Mouse (Mus musculus) hindbrain, postnatal 0 days (tissue): ENCODE measurements around the gene Map4k5. TPM values are rescaled to one million over a fixed set of nuclear protein-coding genes. Genes with fewer than 3 reads are reported as not detected.

Experiments used
- ATAC-seq: fragments of 200-750 bp; cut with Nextera tagmentation; 2 replicates; pipeline ENCODE4 v1.8.0; 2017; ENCODE audit warnings: mild to moderate bottlenecking, moderate TSS enrichment, moderate library complexity
- DNase-seq: peaks from one replicate; pipeline ENCODE4 v3.0.0-alpha.2; 2015; ENCODE audit warnings: low spot score
- H3K27ac ChIP-seq: fragments of 300-500 bp; sonication (generic); 2 replicates; pipeline ENCODE4 v1.5.1; 2014; ENCODE audit warnings: mild to moderate bottlenecking
- H3K27me3 ChIP-seq: fragments of 300-500 bp; sonication (generic); 2 replicates; pipeline ENCODE4 v1.6.1; 2014; ENCODE audit warnings: low read length, mixed read lengths; ENCODE audit not compliant: insufficient read depth
- H3K36me3 ChIP-seq: fragments of 300-500 bp; sonication (generic); 2 replicates; pipeline ENCODE4 v1.6.1; 2014; ENCODE audit warnings: low read length, mixed read lengths; ENCODE audit not compliant: insufficient read depth
- H3K4me1 ChIP-seq: fragments of 300-500 bp; sonication (generic); 2 replicates; pipeline ENCODE4 v1.6.1; 2014; ENCODE audit warnings: antibody characterized with exemption, low read length, mixed read lengths; ENCODE audit not compliant: insufficient read depth
- H3K4me2 ChIP-seq: fragments of 300-500 bp; sonication (generic); 2 replicates; pipeline ENCODE4 v1.6.1; 2014; ENCODE audit warnings: low read depth, mild to moderate bottlenecking, low read length, moderate library complexity, mixed read lengths
- H3K4me3 ChIP-seq: fragments of 300-500 bp; sonication (generic); 2 replicates; pipeline ENCODE4 v1.5.1; 2014; ENCODE audit warnings: low read length
- H3K9ac ChIP-seq: fragments of 300-500 bp; sonication (generic); replicated peaks from 2 replicates; pipeline ENCODE4 v1.6.1; 2014; ENCODE audit warnings: mild to moderate bottlenecking, low read length, moderate library complexity, mixed read lengths
- H3K9me3 ChIP-seq: fragments of 300-500 bp; sonication (generic); 2 replicates; pipeline ENCODE4 v1.6.1; 2016; ENCODE audit warnings: low read length, mixed read lengths
- CTCF ChIP-seq: IDR thresholded peaks from 2 replicates; pipeline ENCODE4 v1.5.1; 2016; ENCODE audit warnings: antibody characterized with exemption, control low read depth, low read depth
- WGBS: fragments of 180-500 bp; shearing (Covaris S2); extraction: QIAGEN DNeasy Blood & Tissue Kit; methylation state at CpG from one replicate; pipeline ENCODE4 v1.1.7; 2014; 5-methylcytosine and 5-hydroxymethylcytosine counted together
- polyA plus RNA-seq: library from polyadenylated mRNA; unstranded; fragments of >200 nt; fragmentation: Nextera tagmentation; extraction: Ambion mirVana; gene quantifications from 2 replicates; pipeline ENCODE4 v1.2.1, GENCODE M21; 2015
- total RNA-seq: library from RNA; depleted of rRNA; stranded (reverse); fragments of >200 nt; gene quantifications from 2 replicates; pipeline ENCODE4 v1.2.3, GENCODE M21; 2014

The Map4k5 gene
- total and polyA plus RNA-seq, 2 experiments from 2014 or later = 17.1 to 32.3 TPM

GRCm38 (mm10) chr12:69831239-69831910, 61.6 kb downstream of the Map4k5 start:
- no peak overlapping the region for H3K4me3 ChIP-seq
- TF ChIP-seq CTCF = no peak
- DNase-seq = no peak
- H3K9ac ChIP-seq = no peak overlapping the region
- H3K27ac ChIP-seq = no peak overlapping the region
- ATAC-seq = no peak
- H3K9me3 ChIP-seq = no peaks in the 10 kb centered on the region
- no peak overlapping the region for H3K4me2 ChIP-seq
- H3K36me3 ChIP-seq = peaks cover 13% of the 10 kb centered on the region
- no peaks in the 10 kb centered on the region for H3K27me3 ChIP-seq
- no peaks in the 10 kb centered on the region for H3K4me1 ChIP-seq
- WGBS = 94% methylated on average over 9 of the region's 9 CpGs

GRCm38 (mm10) chr12:69828214-69828613, 64.8 kb downstream of the Map4k5 start:
- H3K27ac ChIP-seq = no peak overlapping the region
- ATAC-seq (no peak), DNase-seq (no peak)
- TF ChIP-seq CTCF = no peak
- no peaks in the 10 kb centered on the region for H3K4me1 ChIP-seq
- H3K9me3 ChIP-seq = no peaks in the 10 kb centered on the region
- H3K9ac ChIP-seq = no peak overlapping the region
- no peak overlapping the region for H3K4me2 ChIP-seq
- no peak overlapping the region for H3K4me3 ChIP-seq
- WGBS = 58% methylated on average over 2 of the region's 2 CpGs
- H3K27me3 ChIP-seq = no peaks in the 10 kb centered on the region
- H3K36me3 ChIP-seq = peaks cover 13% of the 10 kb centered on the region

- Histone ChIP-seq H3K4me1 (no peaks in the 10 kb centered on the region), H3K36me3 (peaks cover 30% of the 10 kb centered on the region), H3K4me2 (no peak overlapping the region), H3K27me3 (no peaks in the 10 kb centered on the region), H3K27ac (no peak overlapping the region), H3K4me3 (no peak overlapping the region), H3K9me3 (no peaks in the 10 kb centered on the region), H3K9ac (no peak overlapping the region)
- no peak for ATAC-seq
- 88% methylated on average over 9 of the region's 9 CpGs for WGBS
- no peak for TF ChIP-seq CTCF
- no peak for DNase-seq
Measured at GRCm38 (mm10) chr12:69824881-69825597, 68.0 kb downstream of the Map4k5 start.

DNA sequence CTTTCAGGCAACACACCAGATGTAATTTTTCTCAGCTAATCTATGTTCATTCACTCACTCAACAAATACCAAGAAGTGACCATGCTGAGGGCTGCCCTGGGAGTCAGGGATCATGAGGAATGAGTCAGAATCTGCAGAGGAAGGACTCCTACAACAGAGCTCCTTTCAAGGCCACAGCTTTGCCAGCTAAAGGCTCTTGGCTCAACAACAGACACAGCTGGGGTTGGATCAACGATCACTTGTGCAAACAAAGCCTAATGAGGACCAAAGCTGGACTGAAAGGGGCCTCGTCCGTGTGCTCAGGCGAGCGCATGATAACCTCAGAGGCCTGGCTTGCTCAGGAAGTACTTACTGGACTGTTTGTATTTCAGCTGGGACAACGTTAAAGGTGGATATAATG, 78.7 kb downstream of the Map4k5 start:
- Histone ChIP-seq H3K9ac (no peak overlapping the region), H3K4me2 (no peak overlapping the region), H3K9me3 (no peaks in the 10 kb centered on the region), H3K27ac (no peak overlapping the region; the same call in 1 of the 2 replicates), H3K4me1 (no peaks in the 10 kb centered on the region), H3K36me3 (peaks cover 37% of the 10 kb centered on the region; the same call in 1 of the 2 replicates), H3K27me3 (no peaks in the 10 kb centered on the region), H3K4me3 (no peak overlapping the region)
- ATAC-seq (peak; percentile 49; the same call in 1 of the 2 replicates), DNase-seq (peak; percentile 35)
- 30% methylated on average over 6 of the region's 6 CpGs for WGBS
- no peak for TF ChIP-seq CTCF

DNA sequence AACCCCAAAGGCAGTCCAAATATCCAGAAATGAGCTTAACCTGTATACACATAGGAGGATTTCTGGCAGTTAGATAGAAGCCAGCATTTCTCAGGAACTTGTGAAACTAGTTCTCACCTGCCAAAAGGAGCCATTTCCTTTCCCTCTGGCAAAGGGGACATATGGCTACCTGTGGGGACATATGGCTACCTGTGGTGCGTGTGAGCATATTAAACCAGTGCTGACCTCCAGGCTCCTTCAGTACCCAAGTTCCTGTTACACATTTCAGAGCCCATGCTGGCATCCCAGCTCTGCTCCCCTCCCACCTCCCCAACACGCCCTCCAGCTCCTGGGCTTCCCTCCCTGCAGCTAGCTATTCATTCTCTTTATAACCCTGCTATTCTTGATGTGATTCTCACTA, 79.4 kb downstream of the Map4k5 start:
- Histone ChIP-seq H3K4me1 (no peaks in the 10 kb centered on the region), H3K4me2 (no peak overlapping the region), H3K4me3 (no peak overlapping the region), H3K9ac (no peak overlapping the region), H3K36me3 (peaks cover 43% of the 10 kb centered on the region; the same call in 1 of the 2 replicates), H3K27me3 (no peaks in the 10 kb centered on the region), H3K9me3 (no peaks in the 10 kb centered on the region), H3K27ac (no peak overlapping the region)
- 60% methylated on average over 2 of the region's 2 CpGs for WGBS
- no peak for TF ChIP-seq CTCF
- DNase-seq (no peak), ATAC-seq (no peak)

GRCm38 (mm10) chr12:69812986-69813385, 80.0 kb downstream of the Map4k5 start:
- no peak for DNase-seq
- no peak for ATAC-seq
- no peak overlapping the region for H3K4me2 ChIP-seq
- WGBS = 78% methylated on average over 3 of the region's 3 CpGs
- no peak overlapping the region for H3K27ac ChIP-seq
- no peaks in the 10 kb centered on the region for H3K4me1 ChIP-seq
- H3K9me3 ChIP-seq = no peaks in the 10 kb centered on the region
- no peak for TF ChIP-seq CTCF
- no peak overlapping the region for H3K9ac ChIP-seq
- H3K27me3 ChIP-seq = no peaks in the 10 kb centered on the region
- H3K4me3 ChIP-seq = no peak overlapping the region
- H3K36me3 ChIP-seq = peaks cover 43% of the 10 kb centered on the region; the same call in 1 of the 2 replicates

DNA sequence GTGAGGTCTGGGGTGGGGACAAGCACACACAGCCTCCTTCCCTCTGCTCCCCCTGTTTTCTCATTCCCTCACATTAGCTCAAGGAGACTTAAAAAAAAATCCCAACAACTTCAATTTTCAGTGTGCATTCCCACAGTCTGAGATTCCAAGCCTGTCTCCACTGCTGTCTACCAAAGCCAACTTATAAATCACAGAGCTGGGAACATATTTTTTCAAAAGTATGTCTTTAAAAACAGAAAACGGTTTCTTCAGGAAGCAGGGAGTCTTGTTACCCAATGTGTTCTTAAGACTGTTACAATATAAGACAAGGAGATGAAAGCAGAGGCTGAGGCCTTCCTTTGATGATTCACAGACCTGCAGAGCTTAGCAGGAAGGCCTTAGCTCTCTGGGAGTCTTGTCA, 81.0 kb downstream of the Map4k5 start:
- H3K9ac ChIP-seq = no peak overlapping the region
- TF ChIP-seq CTCF = no peak
- H3K27me3 ChIP-seq = no peaks in the 10 kb centered on the region
- H3K9me3 ChIP-seq = no peaks in the 10 kb centered on the region
- no peaks in the 10 kb centered on the region for H3K4me1 ChIP-seq
- H3K27ac ChIP-seq = no peak overlapping the region
- 67% methylated on average over 1 of the region's 1 CpGs for WGBS
- H3K4me3 ChIP-seq = no peak overlapping the region
- no peak for DNase-seq
- peaks cover 35% of the 10 kb centered on the region; the same call in 1 of the 2 replicates for H3K36me3 ChIP-seq
- ATAC-seq = no peak
- no peak overlapping the region for H3K4me2 ChIP-seq
